Mouse (Mus musculus): Measurements from ENCODE around the gene G2e3.

GRCm38 (mm10) chr12:51377888-51378190 lies 30.0 kb downstream of the G2e3 start:
- no peak for TF ChIP-seq CTCF (IDR thresholded peaks at IDR 0.05; ENCODE audit: extremely low read depth, insufficient read length, insufficient replicate concordance, low read depth, low read length)
- no peak for TF ChIP-seq POLR2A (IDR thresholded peaks at IDR 0.05; ENCODE audit: low read depth, low read length)

All from small intestine, adult 2 months (tissue).